Mouse (Mus musculus) thymus, postnatal 10 days (tissue): ENCODE data around the gene Fbxw8.

Experiments used
- DNase-seq, 2 experiments: peaks; one replicate each; pipeline ENCODE4 v3.0.0; 2021; ENCODE audit warnings: low spot score in 2 of 2

Gene Fbxw8

DNA sequence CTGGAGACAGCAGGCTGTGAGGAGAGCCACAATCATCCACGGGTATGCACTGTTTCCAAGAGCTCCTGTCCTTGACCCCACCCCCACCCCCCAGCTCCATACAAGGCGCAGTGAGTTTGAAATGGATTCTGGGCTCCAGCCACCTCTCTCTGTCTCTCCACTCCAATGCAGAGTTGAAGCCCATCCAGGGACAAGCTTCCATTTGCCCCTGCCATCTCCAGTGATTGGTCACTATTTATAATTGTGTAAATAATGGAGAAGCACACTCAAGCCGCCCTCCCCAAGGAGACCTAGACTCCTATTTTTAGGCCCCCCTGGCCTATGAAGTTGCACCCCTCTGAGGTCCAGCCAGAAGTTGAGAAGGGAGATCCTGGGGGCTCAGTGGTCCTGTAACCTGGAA is 132.2 kb downstream of the Fbxw8 start:
- no peak for DNase-seq

DNA sequence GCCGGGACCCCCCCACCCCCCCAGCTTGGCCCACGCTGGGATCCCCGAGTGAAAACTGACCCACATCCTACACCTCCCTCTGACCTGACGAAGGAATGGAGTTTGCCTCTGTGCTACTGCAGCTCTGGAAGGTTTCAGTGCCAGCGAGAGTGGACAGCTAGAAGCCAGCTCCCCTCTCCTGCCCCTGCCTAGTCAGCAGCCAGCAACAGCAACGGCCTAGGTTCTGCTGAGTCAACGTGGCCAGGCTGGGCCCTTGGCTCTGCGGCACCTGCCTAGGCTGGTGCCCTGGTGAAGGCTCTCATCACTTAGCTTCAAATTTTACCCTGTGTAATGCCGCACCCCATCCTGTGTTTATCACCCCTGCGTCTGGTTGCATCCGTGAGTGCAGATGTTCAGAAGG is 135.4 kb downstream of the Fbxw8 start:
- DNase-seq, result no peak

DNA sequence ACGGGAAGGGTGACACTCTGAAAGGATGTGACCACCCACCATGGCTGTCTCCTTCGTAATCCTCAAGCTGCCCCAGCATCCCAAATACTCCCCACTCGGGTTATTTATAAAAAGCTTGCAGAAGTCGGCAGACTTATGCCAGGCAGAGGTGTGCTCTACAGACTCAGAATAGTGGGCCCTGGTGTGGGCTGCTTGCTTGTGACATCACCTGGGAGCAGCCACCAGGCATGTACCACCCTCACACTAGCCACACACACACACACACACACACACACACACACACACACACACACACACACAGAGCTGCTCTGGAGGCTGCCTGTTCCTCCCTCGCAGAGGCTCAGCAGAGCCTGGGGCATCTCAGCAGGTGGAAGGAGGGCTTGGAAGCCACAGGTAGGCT is 137.7 kb downstream of the Fbxw8 start:
- no peak for DNase-seq

DNA sequence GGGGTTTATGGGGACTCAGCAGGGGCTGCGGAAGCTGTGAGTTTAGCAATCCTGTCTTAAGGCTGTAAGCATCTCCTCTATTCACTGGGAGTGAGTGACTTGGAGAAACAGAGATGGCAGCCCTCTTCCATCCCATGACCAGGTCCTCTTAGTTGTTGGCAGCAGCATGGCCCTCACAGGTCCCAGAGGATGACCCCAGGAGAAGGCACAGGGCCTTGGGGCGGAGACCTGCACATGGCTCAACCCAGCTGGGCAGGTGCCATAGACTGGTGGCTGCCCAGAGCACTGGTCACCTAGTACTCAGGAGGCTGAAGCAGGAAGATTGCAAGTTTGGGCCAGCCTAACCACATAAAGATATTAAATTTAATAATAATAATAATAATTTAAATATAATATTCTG is 139.6 kb downstream of the Fbxw8 start:
- no peak for DNase-seq

DNA sequence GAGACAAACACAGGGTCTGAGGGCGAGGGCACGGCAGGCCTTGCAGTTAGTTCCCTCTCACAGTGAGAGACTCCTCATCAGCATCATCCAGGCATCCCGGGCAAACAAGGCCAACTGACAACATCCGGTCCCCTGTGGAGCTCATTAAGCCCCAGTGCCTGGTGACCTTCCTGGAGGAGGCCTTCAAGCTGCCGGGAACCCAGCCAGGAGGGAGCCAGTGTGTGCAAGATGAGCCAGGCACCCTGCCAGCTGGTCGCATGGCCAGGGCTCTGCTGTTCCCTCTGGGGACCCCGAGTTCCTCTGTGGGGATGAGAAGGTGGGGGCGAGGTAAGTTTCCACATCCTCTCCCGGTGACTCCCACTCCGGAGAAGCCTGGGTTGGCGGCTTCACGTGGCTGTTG is 140.2 kb downstream of the Fbxw8 start:
- DNase-seq, result no peak
